Mouse (Mus musculus): ENCODE results near the gene Ppp3ca.

GRCm38 (mm10) chr3:136669231-136670109 lies 454 bp upstream of the Ppp3ca start:
- TF ChIP-seq POLR2A (IDR thresholded peaks at IDR 0.05; ENCODE audit: low read depth, low read length) (peak; percentile 46), CTCF (IDR thresholded peaks at IDR 0.05; ENCODE audit: extremely low read depth, insufficient read depth, insufficient read length, insufficient replicate concordance) (no peak)
